Mouse (Mus musculus): ENCODE results near the gene Tnr. TPM values are rescaled to one million over a fixed set of nuclear protein-coding genes. Genes with fewer than 3 reads are reported as not detected.

Gene Tnr
- polyA plus RNA-seq (2015; fragmentation: Nextera tagmentation; extraction: Ambion mirVana) = 4.2 and 5.3 TPM in 2 replicates

DNA sequence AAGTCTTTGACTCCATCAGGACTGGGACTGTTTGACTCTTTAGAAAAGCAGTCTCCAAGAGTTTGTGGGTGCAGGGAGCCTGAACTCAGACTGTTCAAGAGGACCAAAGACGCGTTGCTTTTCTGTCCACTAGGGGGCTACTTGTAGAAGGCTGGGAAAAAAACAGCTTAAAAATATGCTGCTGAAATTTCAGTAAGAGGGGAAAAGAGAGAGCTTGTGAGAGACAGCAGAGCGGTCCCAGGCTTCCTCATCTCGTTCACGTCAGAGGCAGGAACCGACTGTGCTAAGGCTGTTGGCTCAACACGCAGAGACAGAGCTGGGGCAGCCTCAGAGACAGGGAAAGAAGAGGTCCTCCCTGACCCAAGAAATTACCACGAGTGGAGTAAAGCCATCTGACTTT, at the start of gene Tnr:
Gene Tnr (plus strand): TSS at position 192 of the 400 bp plus-strand sequence.
- WGBS = 2% methylated on average over 8 of the region's 8 CpGs
- Histone ChIP-seq H3K4me2 (peak within 1 kb of the TSS; percentile 60), H3K4me3 (replicated peaks) (peak within 1 kb of the TSS; percentile 45), H3K36me3 (no peaks in the 10 kb centered on the region), H3K9me3 (replicated peaks) (no peaks in the 10 kb centered on the region), H3K27ac (replicated peaks) (peak within 1 kb of the TSS; percentile 63), H3K27me3 (replicated peaks) (no peaks in the 10 kb centered on the region), H3K4me1 (peaks cover 9% of the 10 kb centered on the region; the same call in 1 of the 2 replicates), H3K9ac (replicated peaks) (peak within 1 kb of the TSS; percentile 44)
- peak; percentile 81 for ATAC-seq (ENCODE audit: low FRiP score)

- H3K4me2 ChIP-seq = no peak overlapping the region
- no peak overlapping the region for H3K4me3 ChIP-seq (replicated peaks)
- 93% methylated on average over 4 of the region's 4 CpGs for WGBS
- no peaks in the 10 kb centered on the region for H3K27me3 ChIP-seq (replicated peaks)
- H3K36me3 ChIP-seq = no peaks in the 10 kb centered on the region
- ATAC-seq (ENCODE audit: low FRiP score) = no peak
- H3K9ac ChIP-seq (replicated peaks) = no peak overlapping the region
- H3K27ac ChIP-seq (replicated peaks) = no peak overlapping the region
- no peaks in the 10 kb centered on the region for H3K9me3 ChIP-seq (replicated peaks)
- peaks cover 3% of the 10 kb centered on the region; the same call in 1 of the 2 replicates for H3K4me1 ChIP-seq
These were observed 33.6 kb upstream of the Tnr start for GRCm38 (mm10) chr1:159489853-159490435.

DNA sequence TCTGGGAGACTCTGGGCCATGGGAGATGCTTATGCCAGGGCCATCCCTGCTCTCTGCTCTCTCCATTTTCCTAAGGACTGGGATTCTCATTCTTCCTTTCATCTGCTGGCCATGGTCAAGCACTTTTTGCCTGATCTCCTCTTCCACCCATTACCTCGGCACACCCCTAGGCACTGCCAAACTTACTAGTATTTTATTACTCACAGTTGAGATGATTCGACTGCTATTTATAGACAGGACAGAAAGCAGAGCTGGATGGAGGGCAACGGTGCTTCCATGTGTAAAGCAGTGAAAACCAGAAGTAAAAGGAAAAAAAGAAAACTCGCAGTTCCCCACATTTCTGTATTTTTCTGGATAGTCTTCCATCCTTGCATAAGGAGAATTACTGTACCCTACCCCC, 31.0 kb upstream of the Tnr start:
- Histone ChIP-seq H3K36me3 (no peaks in the 10 kb centered on the region), H3K4me3 (replicated peaks) (no peak overlapping the region)
- WGBS = 87% methylated on average over 4 of the region's 4 CpGs

DNA sequence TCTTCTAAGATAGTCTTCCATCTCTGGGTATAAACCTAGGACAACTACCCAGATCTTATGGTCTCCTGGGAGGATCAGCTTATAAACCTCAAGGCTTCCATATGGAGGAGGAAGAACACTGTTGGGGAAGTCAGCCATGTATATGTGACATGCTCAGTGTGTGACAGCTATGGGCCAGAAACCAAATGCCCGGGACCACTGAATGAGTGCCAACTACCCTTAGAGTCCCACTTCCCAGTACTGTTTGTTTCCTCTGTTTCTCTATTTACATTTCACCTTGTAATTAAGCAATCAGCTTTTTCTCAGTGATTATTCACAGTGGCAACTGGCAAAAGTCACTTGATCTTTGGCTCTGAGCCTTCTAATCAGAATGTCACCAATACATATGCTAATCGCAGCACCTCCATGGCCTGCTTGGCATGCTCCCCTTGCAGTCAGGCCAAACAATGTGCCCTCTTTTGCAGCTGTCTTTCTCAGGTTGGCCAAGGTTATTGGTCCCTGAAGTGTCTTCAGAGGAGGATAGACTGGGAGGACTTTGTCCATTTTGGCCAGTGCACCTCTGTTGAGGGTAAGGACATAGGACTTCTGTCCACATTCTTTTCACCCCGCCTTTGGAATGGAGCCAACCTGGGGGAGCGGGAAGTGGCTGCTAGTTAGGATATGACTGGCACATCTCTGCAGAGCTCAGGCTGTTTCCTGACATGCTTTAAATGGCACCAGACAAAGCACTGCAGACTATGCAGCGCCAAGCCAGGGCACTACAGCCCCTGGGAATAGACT, 29.7 kb upstream of the Tnr start:
- Histone ChIP-seq H3K9me3 (replicated peaks) (no peaks in the 10 kb centered on the region), H3K4me1 (peaks cover 3% of the 10 kb centered on the region; the same call in 1 of the 2 replicates), H3K36me3 (no peaks in the 10 kb centered on the region), H3K9ac (replicated peaks) (no peak overlapping the region), H3K4me2 (no peak overlapping the region), H3K27me3 (replicated peaks) (no peaks in the 10 kb centered on the region), H3K4me3 (replicated peaks) (no peak overlapping the region), H3K27ac (replicated peaks) (no peak overlapping the region)
- 52% methylated on average over 5 of the region's 5 CpGs for WGBS
- no peak for ATAC-seq (ENCODE audit: low FRiP score)

More for the DNA sequence above, 31.0 kb upstream of the Tnr start:
- H3K4me2 ChIP-seq = no peak overlapping the region
- peaks cover 3% of the 10 kb centered on the region; the same call in 1 of the 2 replicates for H3K4me1 ChIP-seq
- no peak for ATAC-seq (ENCODE audit: low FRiP score)
- no peaks in the 10 kb centered on the region for H3K27me3 ChIP-seq (replicated peaks)
- no peaks in the 10 kb centered on the region for H3K9me3 ChIP-seq (replicated peaks)
- no peak overlapping the region for H3K9ac ChIP-seq (replicated peaks)
- no peak overlapping the region for H3K27ac ChIP-seq (replicated peaks)

DNA sequence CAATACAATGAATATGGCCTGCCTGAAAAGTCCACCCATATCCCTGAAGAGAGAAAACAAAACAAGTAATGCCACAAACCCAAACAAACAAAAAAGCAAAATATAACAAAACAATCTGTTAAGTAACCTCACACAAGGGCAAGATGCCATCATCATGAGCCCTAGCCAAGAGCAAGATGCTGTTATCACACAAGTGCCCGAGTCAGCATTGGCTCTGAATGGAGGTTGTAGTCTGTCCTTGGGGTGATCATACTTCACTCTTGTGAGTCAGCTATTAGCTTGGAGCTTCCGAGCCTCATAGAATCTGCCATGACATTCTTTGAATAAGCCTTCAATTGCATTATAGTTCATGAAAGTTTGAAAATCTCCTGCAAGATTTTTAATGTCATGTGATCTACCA, 25.3 kb upstream of the Tnr start:
- Histone ChIP-seq H3K9ac (replicated peaks) (no peak overlapping the region), H3K9me3 (replicated peaks) (no peaks in the 10 kb centered on the region), H3K4me1 (peaks cover 3% of the 10 kb centered on the region; the same call in 1 of the 2 replicates), H3K36me3 (no peaks in the 10 kb centered on the region), H3K27ac (replicated peaks) (no peak overlapping the region), H3K4me3 (replicated peaks) (no peak overlapping the region), H3K4me2 (no peak overlapping the region), H3K27me3 (replicated peaks) (no peaks in the 10 kb centered on the region)
- 81% methylated on average over 2 of the region's 2 CpGs for WGBS
- ATAC-seq (ENCODE audit: low FRiP score) = no peak

- ATAC-seq (ENCODE audit: low FRiP score) = no peak
- no peak overlapping the region for H3K4me3 ChIP-seq (replicated peaks)
- H3K27ac ChIP-seq (replicated peaks) = no peak overlapping the region
- 90% methylated on average over 4 of the region's 4 CpGs for WGBS
- H3K4me2 ChIP-seq = no peak overlapping the region
- no peaks in the 10 kb centered on the region for H3K4me1 ChIP-seq
- H3K36me3 ChIP-seq = no peaks in the 10 kb centered on the region
- no peak overlapping the region for H3K9ac ChIP-seq (replicated peaks)
- no peaks in the 10 kb centered on the region for H3K27me3 ChIP-seq (replicated peaks)
- H3K9me3 ChIP-seq (replicated peaks) = no peaks in the 10 kb centered on the region
These were observed 23.6 kb upstream of the Tnr start for GRCm38 (mm10) chr1:159499806-159500460.

DNA sequence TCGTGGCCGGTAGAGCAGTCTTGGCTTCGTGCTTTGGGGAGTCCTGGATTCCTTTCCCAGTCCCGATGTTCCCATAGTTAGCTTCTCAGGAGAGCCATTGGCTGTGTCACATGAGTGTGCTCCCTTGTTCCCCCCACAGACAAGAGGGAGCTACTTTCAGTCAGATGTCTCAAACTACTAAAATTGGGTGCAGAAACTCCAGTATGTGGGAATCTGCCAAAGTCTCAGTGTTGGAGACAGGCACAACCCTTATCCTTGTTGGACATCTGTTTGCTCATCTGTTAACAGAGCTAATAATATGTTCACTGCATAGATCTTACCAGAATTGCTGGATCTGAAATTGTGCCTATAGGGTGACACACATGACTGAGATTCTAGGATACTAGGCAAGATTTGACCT, 21.7 kb upstream of the Tnr start:
- no peaks in the 10 kb centered on the region for H3K36me3 ChIP-seq
- ATAC-seq (ENCODE audit: low FRiP score) = no peak
- no peak overlapping the region for H3K9ac ChIP-seq (replicated peaks)
- H3K27ac ChIP-seq (replicated peaks) = no peak overlapping the region
- H3K4me1 ChIP-seq = no peaks in the 10 kb centered on the region
- 91% methylated on average over 4 of the region's 4 CpGs for WGBS
- no peak overlapping the region for H3K4me3 ChIP-seq (replicated peaks)
- no peaks in the 10 kb centered on the region for H3K9me3 ChIP-seq (replicated peaks)
- H3K4me2 ChIP-seq = no peak overlapping the region
- H3K27me3 ChIP-seq (replicated peaks) = no peaks in the 10 kb centered on the region

DNA sequence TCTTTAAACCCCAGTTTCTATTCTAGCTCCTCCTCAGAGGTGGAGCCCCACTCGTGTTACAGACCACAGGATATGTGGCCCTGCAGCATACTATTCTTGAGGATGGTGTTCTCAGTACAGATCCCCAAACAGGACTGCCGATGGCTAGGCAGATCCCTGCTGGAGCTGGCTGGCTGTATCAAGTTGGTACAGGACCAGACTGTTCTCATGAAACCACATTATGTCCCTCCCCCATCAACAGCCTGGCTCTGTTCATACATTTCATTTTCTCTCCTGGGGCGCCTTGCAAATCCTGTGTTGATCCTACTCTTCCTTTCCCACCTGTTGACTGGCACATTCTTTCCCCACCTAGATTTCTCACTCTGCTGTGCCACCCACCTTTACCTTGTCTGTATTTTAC, 12.9 kb upstream of the Tnr start:
- H3K4me2 ChIP-seq = no peak overlapping the region
- ATAC-seq (ENCODE audit: low FRiP score) = no peak
- no peaks in the 10 kb centered on the region for H3K9me3 ChIP-seq (replicated peaks)
- H3K36me3 ChIP-seq = no peaks in the 10 kb centered on the region
- H3K27me3 ChIP-seq (replicated peaks) = no peaks in the 10 kb centered on the region
- 86% methylated on average over 3 of the region's 3 CpGs for WGBS
- H3K9ac ChIP-seq (replicated peaks) = no peak overlapping the region
- no peak overlapping the region for H3K4me3 ChIP-seq (replicated peaks)
- no peaks in the 10 kb centered on the region for H3K4me1 ChIP-seq
- H3K27ac ChIP-seq (replicated peaks) = no peak overlapping the region

DNA sequence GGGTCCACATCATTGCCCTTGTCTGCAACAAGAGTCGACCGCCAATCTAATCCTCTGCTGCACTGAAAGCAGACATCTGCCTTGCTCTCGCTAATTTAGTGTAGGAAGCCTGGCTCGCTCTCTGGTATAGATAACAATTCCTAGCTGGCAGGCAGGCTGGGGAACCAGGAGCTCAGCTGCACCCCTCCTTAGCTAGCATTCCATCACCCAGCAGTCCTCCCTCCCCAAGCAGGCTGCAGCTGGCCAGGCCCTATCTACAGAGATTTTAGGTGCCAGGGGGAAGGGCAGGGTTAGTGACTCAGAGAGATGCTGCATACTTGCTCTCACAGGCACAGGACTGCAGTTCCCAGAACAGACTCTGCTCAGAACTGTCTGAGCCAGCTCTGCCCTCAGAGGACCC, 5.9 kb upstream of the Tnr start:
- no peaks in the 10 kb centered on the region for H3K27me3 ChIP-seq (replicated peaks)
- no peak overlapping the region for H3K4me3 ChIP-seq (replicated peaks)
- no peaks in the 10 kb centered on the region for H3K4me1 ChIP-seq
- H3K9me3 ChIP-seq (replicated peaks) = no peaks in the 10 kb centered on the region
- no peaks in the 10 kb centered on the region for H3K36me3 ChIP-seq
- WGBS = 39% methylated on average over 4 of the region's 4 CpGs
- H3K4me2 ChIP-seq = no peak overlapping the region
- H3K9ac ChIP-seq (replicated peaks) = no peak overlapping the region
- no peak overlapping the region for H3K27ac ChIP-seq (replicated peaks)
- ATAC-seq (ENCODE audit: low FRiP score) = no peak

- no peaks in the 10 kb centered on the region for H3K27me3 ChIP-seq (replicated peaks)
- H3K9me3 ChIP-seq (replicated peaks) = no peaks in the 10 kb centered on the region
- H3K4me2 ChIP-seq = no peak overlapping the region
- WGBS = 66% methylated on average over 1 of the region's 1 CpGs
- H3K4me1 ChIP-seq = 0 out of 2 replicates have a peak, but pooled peaks cover under 1% of the 10 kb centered on the region
- no peaks in the 10 kb centered on the region for H3K36me3 ChIP-seq
- H3K27ac ChIP-seq (replicated peaks) = no peak overlapping the region
- no peak overlapping the region for H3K4me3 ChIP-seq (replicated peaks)
- no peak for ATAC-seq (ENCODE audit: low FRiP score)
- no peak overlapping the region for H3K9ac ChIP-seq (replicated peaks)
These were observed 4.4 kb upstream of the Tnr start for GRCm38 (mm10) chr1:159519206-159519605.

GRCm38 (mm10) chr1:159523069-159523468, 500 bp upstream of the Tnr start:
- no peaks in the 10 kb centered on the region for H3K9me3 ChIP-seq (replicated peaks)
- no peak overlapping the region for H3K9ac ChIP-seq (replicated peaks)
- no peak overlapping the region for H3K27ac ChIP-seq (replicated peaks)
- H3K4me3 ChIP-seq (replicated peaks) = no peak overlapping the region
- peaks cover 9% of the 10 kb centered on the region; the same call in 1 of the 2 replicates for H3K4me1 ChIP-seq
- 0 out of 2 replicates have a peak, but pooled peaks have one; percentile 53 for ATAC-seq (ENCODE audit: low FRiP score)
- H3K4me2 ChIP-seq = no peak overlapping the region
- H3K27me3 ChIP-seq (replicated peaks) = no peaks in the 10 kb centered on the region
- 67% methylated on average over 2 of the region's 2 CpGs for WGBS
- H3K36me3 ChIP-seq = no peaks in the 10 kb centered on the region
